Mouse (Mus musculus): ENCODE results near the gene 1700025F22Rik.

- TF ChIP-seq CTCF (IDR thresholded peaks at IDR 0.05; ENCODE audit: control insufficient read depth, insufficient read depth, low read length), result peak; percentile 54
- TF ChIP-seq POLR2A (IDR thresholded peaks at IDR 0.05; ENCODE audit: borderline replicate concordance, control insufficient read depth, low read depth, low read length), result no peak
Measured at GRCm38 (mm10) chr19:11184121-11184520, 19.0 kb upstream of the 1700025F22Rik start.

Data from bone marrow, adult 2 months (tissue).